Mouse (Mus musculus): Measurements from ENCODE around the gene Psmd1.
A peak's percentile ranks its signal among the peaks of the same experiment; 100 is the strongest.

Gene Psmd1

GRCm38 (mm10) chr1:86156075-86156474 lies 91.9 kb downstream of the Psmd1 start:
- DNase-seq (ENCODE audit: low spot score in 2 of 2), result no peak

- no peak for DNase-seq (ENCODE audit: low spot score in 2 of 2)
Observed at GRCm38 (mm10) chr1:86156595-86156994, 92.4 kb downstream of the Psmd1 start.

GRCm38 (mm10) chr1:86160059-86160458 lies 95.9 kb downstream of the Psmd1 start:
- DNase-seq (ENCODE audit: low spot score in 2 of 2), result no peak

- DNase-seq (ENCODE audit: low spot score in 2 of 2), result no peak
Observed at GRCm38 (mm10) chr1:86160479-86160878, 96.3 kb downstream of the Psmd1 start.

GRCm38 (mm10) chr1:86161061-86161460 lies 96.9 kb downstream of the Psmd1 start:
- no peak for DNase-seq (ENCODE audit: low spot score in 2 of 2)

GRCm38 (mm10) chr1:86174602-86175001 lies 110.4 kb downstream of the Psmd1 start:
- DNase-seq (ENCODE audit: low spot score in 2 of 2), result no peak

GRCm38 (mm10) chr1:86176066-86176465 lies 111.9 kb downstream of the Psmd1 start:
- DNase-seq (ENCODE audit: low spot score in 2 of 2), result no peak

GRCm38 (mm10) chr1:86178462-86179253 lies 114.5 kb downstream of the Psmd1 start:
- DNase-seq (ENCODE audit: low spot score in 2 of 2), result peak; percentile 65 to 77

- DNase-seq (ENCODE audit: low spot score in 2 of 2), result no peak
Observed at GRCm38 (mm10) chr1:86182004-86182709, 118.0 kb downstream of the Psmd1 start.

GRCm38 (mm10) chr1:86183577-86184263 lies 119.5 kb downstream of the Psmd1 start:
- no peak for DNase-seq (ENCODE audit: low spot score in 2 of 2)

- no peak for DNase-seq (ENCODE audit: low spot score in 2 of 2)
Observed at GRCm38 (mm10) chr1:86186762-86187161, 122.6 kb downstream of the Psmd1 start.

- no peak for DNase-seq (ENCODE audit: low spot score in 2 of 2)
Observed at GRCm38 (mm10) chr1:86187856-86188255, 123.7 kb downstream of the Psmd1 start.

GRCm38 (mm10) chr1:86188271-86188670 lies 124.1 kb downstream of the Psmd1 start:
- no peak for DNase-seq (ENCODE audit: low spot score in 2 of 2)

Data from right cerebral cortex, postnatal 36 days (tissue).